Mouse (Mus musculus): ENCODE measurements around the gene Cyfip2.

The Cyfip2 gene

GRCm38 (mm10) chr11:46236976-46237375 lies 75.7 kb downstream of the Cyfip2 start:
- DNase-seq (ENCODE audit: low spot score), result peak; percentile 79

GRCm38 (mm10) chr11:46235334-46235733 lies 77.3 kb downstream of the Cyfip2 start, which contains the start of gene Fndc9:
Gene Fndc9, plus strand, starts transcription at chr11:46235531.
- no peak for DNase-seq (ENCODE audit: low spot score)

GRCm38 (mm10) chr11:46233966-46234365 lies 78.7 kb downstream of the Cyfip2 start:
- no peak for DNase-seq (ENCODE audit: low spot score)

GRCm38 (mm10) chr11:46232803-46233202 lies 79.9 kb downstream of the Cyfip2 start:
- DNase-seq (ENCODE audit: low spot score), result no peak

- no peak for DNase-seq (ENCODE audit: low spot score)
Observed at GRCm38 (mm10) chr11:46230184-46230583, 82.5 kb downstream of the Cyfip2 start.

- DNase-seq (ENCODE audit: low spot score), result no peak
Observed at GRCm38 (mm10) chr11:46225345-46225744, 87.3 kb downstream of the Cyfip2 start.

- no peak for DNase-seq (ENCODE audit: low spot score)
Observed at GRCm38 (mm10) chr11:46223575-46223974, 89.1 kb downstream of the Cyfip2 start.

- DNase-seq (ENCODE audit: low spot score), result no peak
Observed at GRCm38 (mm10) chr11:46220211-46220610, 92.4 kb downstream of the Cyfip2 start.

GRCm38 (mm10) chr11:46219380-46219779 lies 93.3 kb downstream of the Cyfip2 start:
- no peak for DNase-seq (ENCODE audit: low spot score)

GRCm38 (mm10) chr11:46218584-46218983 lies 94.1 kb downstream of the Cyfip2 start:
- no peak for DNase-seq (ENCODE audit: low spot score)

GRCm38 (mm10) chr11:46217686-46218085 lies 95.0 kb downstream of the Cyfip2 start:
- DNase-seq (ENCODE audit: low spot score), result no peak

GRCm38 (mm10) chr11:46216669-46217068 lies 96.0 kb downstream of the Cyfip2 start:
- peak; percentile 68 for DNase-seq (ENCODE audit: low spot score)

GRCm38 (mm10) chr11:46215354-46215753 lies 97.3 kb downstream of the Cyfip2 start:
- peak; percentile 73 for DNase-seq (ENCODE audit: low spot score)

- DNase-seq (ENCODE audit: low spot score), result no peak
Observed at GRCm38 (mm10) chr11:46214368-46215230, 98.1 kb downstream of the Cyfip2 start.

GRCm38 (mm10) chr11:46213844-46214243 lies 98.8 kb downstream of the Cyfip2 start:
- no peak for DNase-seq (ENCODE audit: low spot score)

GRCm38 (mm10) chr11:46211858-46212257 lies 100.8 kb downstream of the Cyfip2 start:
- no peak for DNase-seq (ENCODE audit: low spot score)

GRCm38 (mm10) chr11:46209884-46210283 lies 102.8 kb downstream of the Cyfip2 start:
- DNase-seq (ENCODE audit: low spot score), result no peak

GRCm38 (mm10) chr11:46205639-46206409 lies 106.8 kb downstream of the Cyfip2 start:
- DNase-seq (ENCODE audit: low spot score), result no peak

- DNase-seq (ENCODE audit: low spot score), result no peak
Observed at GRCm38 (mm10) chr11:46204841-46205240, 107.8 kb downstream of the Cyfip2 start.

GRCm38 (mm10) chr11:46202547-46202887 lies 110.1 kb downstream of the Cyfip2 start:
- no peak for DNase-seq (ENCODE audit: low spot score)

- DNase-seq (ENCODE audit: low spot score), result no peak
Observed at GRCm38 (mm10) chr11:46201636-46202546, 110.8 kb downstream of the Cyfip2 start.

- no peak for DNase-seq (ENCODE audit: low spot score)
Observed at GRCm38 (mm10) chr11:46200664-46201063, 112.0 kb downstream of the Cyfip2 start.
